Mouse (Mus musculus) kidney, adult 2 months (tissue): ENCODE results near the gene Cdk5r1. TPM values are rescaled to one million over a fixed set of nuclear protein-coding genes. Genes with fewer than 3 reads are reported as not detected.

Experiments
- DNase-seq: peaks from one replicate; pipeline ENCODE4 v3.0.0; 2021
- H3K27ac ChIP-seq: fragments of 200-500 bp; 2 replicates; pipeline ENCODE4 v1.5.1; 2012; ENCODE audit warnings: low read depth, low read length, control low read depth, inconsistent platforms; ENCODE audit not compliant: insufficient read depth
- H3K27me3 ChIP-seq: fragments of 200-500 bp; replicated peaks from 2 replicates; pipeline ENCODE4 v1.6.1; 2012; ENCODE audit warnings: mild to moderate bottlenecking, moderate library complexity, low read length, inconsistent platforms; ENCODE audit not compliant: control insufficient read depth, insufficient read depth
- H3K36me3 ChIP-seq: fragments of 200-500 bp; 2 replicates; pipeline ENCODE4 v1.6.1; 2012; ENCODE audit warnings: mild to moderate bottlenecking, moderate library complexity, low read length, inconsistent platforms; ENCODE audit not compliant: control insufficient read depth, insufficient read depth
- H3K4me1 ChIP-seq: fragments of 200-500 bp; 2 replicates; pipeline ENCODE4 v1.6.1; 2011; ENCODE audit warnings: low read length; ENCODE audit not compliant: control insufficient read depth, insufficient read depth
- H3K4me3 ChIP-seq: fragments of 200-500 bp; 2 replicates; pipeline ENCODE4 v1.5.1; 2011; ENCODE audit warnings: mild to moderate bottlenecking, low read depth, low read length, control low read depth; ENCODE audit not compliant: insufficient read depth
- CTCF ChIP-seq: fragments of 200-500 bp; conservative IDR thresholded peaks from 2 replicates; pipeline ENCODE4 v1.5.1; 2011; ENCODE audit warnings: low read depth, mild to moderate bottlenecking, control low read depth, low read length, moderate library complexity, mixed read lengths; ENCODE audit not compliant: insufficient read depth, insufficient read length
- POLR2A ChIP-seq: fragments of 200-500 bp; IDR thresholded peaks from one replicate; pipeline ENCODE4 v1.6.1; 2011; ENCODE audit warnings: low read depth, low read length, control low read depth
- WGBS: fragments of 180-500 bp; shearing (Covaris S2); methylation state at CpG from one replicate; pipeline ENCODE4 v1.1.7; 2018; 5-methylcytosine and 5-hydroxymethylcytosine counted together
- polyA plus RNA-seq: library from polyadenylated mRNA; depleted of rRNA; stranded (reverse); fragments of >200 nt; gene quantifications from 2 replicates; pipeline ENCODE4 v1.2.3, GENCODE M21; 2012

Cdk5r1 gene
- polyA plus RNA-seq, 1 experiment, result 1.0 TPM

- H3K4me3 ChIP-seq, result no peak overlapping the region
- 85% methylated on average over 10 of the region's 10 CpGs for WGBS
- TF ChIP-seq POLR2A, result no peak
- no peak for TF ChIP-seq CTCF
Measured at GRCm38 (mm10) chr11:80482347-80482746, 5.5 kb downstream of the Cdk5r1 start.

DNA sequence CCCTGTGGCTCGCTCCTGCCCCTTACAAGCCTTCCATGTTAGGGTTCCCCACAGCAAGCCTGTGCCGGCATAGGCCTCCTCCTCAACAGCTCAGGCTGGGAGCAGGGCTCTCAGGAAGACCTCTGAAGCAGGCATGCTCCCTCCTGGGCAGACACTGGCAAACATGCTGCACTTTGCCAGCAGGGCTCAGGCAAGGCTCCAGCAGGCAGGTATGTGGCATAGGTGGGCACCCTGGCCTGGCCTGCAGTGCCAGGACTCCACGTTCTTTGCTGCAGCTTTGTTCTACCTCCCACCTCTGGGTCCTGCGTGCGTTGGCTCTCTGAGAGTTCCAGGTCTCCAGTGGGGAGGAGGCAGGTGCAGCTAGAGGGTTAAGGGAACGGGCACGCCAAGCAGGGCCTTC is 6.1 kb downstream of the Cdk5r1 start:
- H3K4me1 ChIP-seq, result no peaks in the 10 kb centered on the region
- 93% methylated on average over 7 of the region's 7 CpGs for WGBS

More at GRCm38 (mm10) chr11:80482347-80482746, 5.5 kb downstream of the Cdk5r1 start:
- 0 out of 2 replicates have a peak, but pooled peaks cover 5% of the 10 kb centered on the region for H3K4me1 ChIP-seq
- no peak for DNase-seq
- no peaks in the 10 kb centered on the region for H3K27me3 ChIP-seq
- H3K27ac ChIP-seq, result no peak overlapping the region
- H3K36me3 ChIP-seq, result no peaks in the 10 kb centered on the region

GRCm38 (mm10) chr11:80483536-80484067 is 6.8 kb downstream of the Cdk5r1 start:
- no peak for DNase-seq
- H3K4me3 ChIP-seq, result no peak overlapping the region
- TF ChIP-seq CTCF (no peak), POLR2A (no peak)
- WGBS, result 75% methylated on average over 6 of the region's 6 CpGs
- no peaks in the 10 kb centered on the region for H3K36me3 ChIP-seq
- no peak overlapping the region for H3K27ac ChIP-seq
- H3K27me3 ChIP-seq, result no peaks in the 10 kb centered on the region
- H3K4me1 ChIP-seq, result no peaks in the 10 kb centered on the region

More for the DNA sequence above, 6.1 kb downstream of the Cdk5r1 start:
- H3K4me3 ChIP-seq, result no peak overlapping the region
- no peak overlapping the region for H3K27ac ChIP-seq
- TF ChIP-seq CTCF (no peak), POLR2A (no peak)
- no peaks in the 10 kb centered on the region for H3K27me3 ChIP-seq
- no peaks in the 10 kb centered on the region for H3K36me3 ChIP-seq
- no peak for DNase-seq

DNA sequence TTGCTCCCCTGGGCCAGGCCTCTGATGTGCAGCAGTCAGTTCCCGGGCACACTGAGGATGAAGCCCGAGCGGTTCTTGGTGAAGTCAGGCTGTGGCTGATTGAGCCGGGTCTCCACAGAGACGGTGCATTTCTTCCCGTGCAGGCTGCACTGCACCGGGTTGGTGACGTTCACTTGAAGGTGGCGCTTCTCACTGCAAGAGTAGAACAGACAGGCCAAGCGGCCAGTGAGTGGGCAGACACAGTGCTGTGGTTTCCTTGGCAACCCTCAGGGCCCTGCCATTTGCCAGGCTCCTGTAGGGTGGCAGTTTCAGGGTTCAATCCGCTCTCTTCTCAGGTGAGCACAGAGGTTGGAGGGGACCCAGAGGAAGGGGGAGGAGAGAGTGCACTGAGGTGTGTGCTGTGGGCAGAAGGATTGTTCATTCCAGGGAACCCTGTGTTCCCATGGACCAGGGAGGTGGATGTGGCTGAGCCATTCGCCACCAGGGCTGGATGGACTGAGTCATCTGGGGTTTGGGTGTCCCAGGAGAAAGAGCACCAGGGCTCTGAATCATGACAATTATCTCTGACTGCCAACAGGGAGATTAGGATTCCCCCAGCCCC is 7.5 kb downstream of the Cdk5r1 start:
- 47% methylated on average over 12 of the region's 12 CpGs for WGBS
- DNase-seq, result no peak

GRCm38 (mm10) chr11:80485120-80485551 is 8.3 kb downstream of the Cdk5r1 start:
- H3K4me1 ChIP-seq, result no peaks in the 10 kb centered on the region
- no peak overlapping the region for H3K4me3 ChIP-seq
- no peaks in the 10 kb centered on the region for H3K36me3 ChIP-seq
- TF ChIP-seq POLR2A (no peak), CTCF (no peak)
- WGBS, result 84% methylated on average over 9 of the region's 9 CpGs
- no peak overlapping the region for H3K27ac ChIP-seq
- no peaks in the 10 kb centered on the region for H3K27me3 ChIP-seq
- no peak for DNase-seq

More for the DNA sequence above, 7.5 kb downstream of the Cdk5r1 start:
- Histone ChIP-seq H3K4me3 (no peak overlapping the region), H3K36me3 (no peaks in the 10 kb centered on the region), H3K27me3 (no peaks in the 10 kb centered on the region), H3K4me1 (no peaks in the 10 kb centered on the region), H3K27ac (no peak overlapping the region)
- TF ChIP-seq CTCF (no peak), POLR2A (no peak)

- WGBS, result 85% methylated on average over 10 of the region's 10 CpGs
- no peak for TF ChIP-seq POLR2A
- no peak for TF ChIP-seq CTCF
- DNase-seq, result no peak
Measured at GRCm38 (mm10) chr11:80485622-80486206, 8.9 kb downstream of the Cdk5r1 start.

DNA sequence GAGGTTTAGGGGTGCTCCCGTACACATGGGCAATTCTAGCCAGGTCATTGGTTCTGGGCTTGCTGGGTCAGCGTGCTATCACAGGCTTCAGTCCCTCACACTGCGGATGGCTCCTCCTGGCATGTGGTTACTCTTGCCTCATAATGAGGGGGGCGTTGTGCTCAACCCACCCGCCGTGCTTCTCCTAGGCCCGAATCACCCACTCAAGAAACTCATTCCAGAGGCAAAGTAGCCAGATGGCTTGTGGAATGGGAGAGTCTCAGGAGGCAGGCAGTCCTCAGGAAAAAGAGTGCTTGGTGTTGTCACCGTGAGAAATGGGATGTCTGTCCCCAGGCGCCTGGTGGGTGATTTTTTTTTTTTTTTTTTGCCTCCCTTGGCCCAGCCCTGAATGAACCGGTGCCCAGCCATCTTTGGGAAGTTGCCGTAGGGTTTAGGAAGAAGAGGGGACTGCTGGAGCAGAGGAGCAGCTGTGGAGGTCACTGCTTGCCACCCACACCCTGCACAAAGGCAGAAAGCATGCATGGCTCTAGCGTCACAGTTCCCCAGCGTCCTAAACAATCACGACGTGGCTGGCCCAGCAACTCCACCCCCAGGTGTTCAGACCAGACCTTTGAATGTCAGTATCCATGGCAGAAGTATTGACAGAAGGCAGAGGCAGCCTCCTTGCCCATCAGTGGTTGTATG is 11.2 kb downstream of the Cdk5r1 start:
- Histone ChIP-seq H3K27me3 (no peaks in the 10 kb centered on the region), H3K27ac (no peak overlapping the region), H3K4me1 (no peaks in the 10 kb centered on the region), H3K36me3 (no peaks in the 10 kb centered on the region), H3K4me3 (no peak overlapping the region)
- TF ChIP-seq POLR2A, result no peak
- no peak for TF ChIP-seq CTCF
- WGBS, result 84% methylated on average over 15 of the region's 15 CpGs
- DNase-seq, result no peak

More at GRCm38 (mm10) chr11:80485622-80486206, 8.9 kb downstream of the Cdk5r1 start:
- Histone ChIP-seq H3K36me3 (no peaks in the 10 kb centered on the region), H3K27ac (no peak overlapping the region), H3K27me3 (no peaks in the 10 kb centered on the region), H3K4me1 (no peaks in the 10 kb centered on the region), H3K4me3 (no peak overlapping the region)
